Mouse (Mus musculus) myocyte (in vitro differentiated cells): Measurements from ENCODE around the gene Slc52a3.

Experiments
- CEBPB ChIP-seq: IDR thresholded peaks from 2 replicates; pipeline ENCODE4 v1.6.1; 2011; ENCODE audit warnings: mild to moderate bottlenecking, moderate library complexity; ENCODE audit not compliant: poor library complexity, insufficient read depth, severe bottlenecking
- POLR2A ChIP-seq: IDR thresholded peaks from one replicate; pipeline ENCODE4 v1.6.1; 2011; ENCODE audit warnings: low read depth, mild to moderate bottlenecking, control low read depth, moderate library complexity; ENCODE audit not compliant: insufficient read length
- POLR2AphosphoS2 ChIP-seq: IDR thresholded peaks from one replicate; pipeline ENCODE4 v1.6.1; 2011; ENCODE audit warnings: low read depth, control low read depth; ENCODE audit not compliant: insufficient read length
- SRF ChIP-seq: IDR thresholded peaks from one replicate; pipeline ENCODE4 v1.6.1; 2011; ENCODE audit warnings: low read depth; ENCODE audit not compliant: control insufficient read depth, insufficient read length
- TCF12 ChIP-seq: IDR thresholded peaks from one replicate; pipeline ENCODE4 v1.6.1; 2011; ENCODE audit warnings: mild to moderate bottlenecking, control low read depth; ENCODE audit not compliant: poor library complexity, insufficient read depth, severe bottlenecking

DNA sequence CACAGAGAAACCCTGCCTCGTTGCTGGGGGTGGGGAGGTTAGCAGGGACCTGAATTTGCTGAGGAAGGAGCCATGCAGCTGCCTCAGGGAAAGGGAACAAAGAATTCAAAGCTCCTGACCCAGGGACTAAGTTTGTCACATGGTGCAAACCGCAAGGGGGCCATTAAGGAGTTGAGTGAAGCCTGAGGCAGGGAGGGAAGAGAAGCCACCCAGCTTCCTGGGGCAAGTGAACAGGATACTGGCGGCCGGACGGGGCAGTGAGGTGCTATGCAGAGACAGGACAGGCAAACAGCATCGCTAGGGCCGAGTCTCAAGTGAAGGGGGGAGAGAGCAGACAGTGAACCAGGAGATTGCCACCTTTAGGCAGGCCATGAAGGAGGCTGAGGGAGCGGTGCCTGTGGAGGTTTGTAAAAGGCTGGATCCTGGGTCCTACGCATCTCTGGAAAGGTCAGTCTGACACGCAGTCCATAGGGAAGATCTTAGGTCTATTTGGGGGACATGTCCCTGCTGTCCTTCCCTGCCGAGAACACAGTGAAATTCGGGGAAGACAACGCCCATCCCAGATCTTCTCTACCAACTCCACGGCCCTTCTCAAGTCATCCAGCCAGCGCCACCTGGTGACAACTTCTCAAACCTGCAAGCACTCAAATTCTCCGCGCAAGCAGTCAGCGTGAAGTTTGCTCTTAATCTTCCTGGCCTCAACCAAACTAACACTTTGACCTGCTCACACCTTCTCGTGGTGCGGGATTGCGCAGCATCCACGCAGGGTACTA lies 1.8 kb upstream of the Slc52a3 start:
- no peak for TF ChIP-seq CEBPB
- no peak for TF ChIP-seq POLR2A
- TF ChIP-seq POLR2AphosphoS2: no peak
- no peak for TF ChIP-seq TCF12
- TF ChIP-seq SRF: no peak
